Mouse (Mus musculus): ENCODE data around the gene Shank3. TPM values are rescaled to one million over a fixed set of nuclear protein-coding genes. Genes with fewer than 3 reads are reported as not detected.

Shank3 gene
- 0.32 TPM for polyA plus RNA-seq (2014; fragmentation: Illumina TruSeq; extraction: RNeasy Lipid Tissue Mini Kit (QIAGEN cat#74804); ENCODE audit: low read depth, low replicate concordance)

DNA sequence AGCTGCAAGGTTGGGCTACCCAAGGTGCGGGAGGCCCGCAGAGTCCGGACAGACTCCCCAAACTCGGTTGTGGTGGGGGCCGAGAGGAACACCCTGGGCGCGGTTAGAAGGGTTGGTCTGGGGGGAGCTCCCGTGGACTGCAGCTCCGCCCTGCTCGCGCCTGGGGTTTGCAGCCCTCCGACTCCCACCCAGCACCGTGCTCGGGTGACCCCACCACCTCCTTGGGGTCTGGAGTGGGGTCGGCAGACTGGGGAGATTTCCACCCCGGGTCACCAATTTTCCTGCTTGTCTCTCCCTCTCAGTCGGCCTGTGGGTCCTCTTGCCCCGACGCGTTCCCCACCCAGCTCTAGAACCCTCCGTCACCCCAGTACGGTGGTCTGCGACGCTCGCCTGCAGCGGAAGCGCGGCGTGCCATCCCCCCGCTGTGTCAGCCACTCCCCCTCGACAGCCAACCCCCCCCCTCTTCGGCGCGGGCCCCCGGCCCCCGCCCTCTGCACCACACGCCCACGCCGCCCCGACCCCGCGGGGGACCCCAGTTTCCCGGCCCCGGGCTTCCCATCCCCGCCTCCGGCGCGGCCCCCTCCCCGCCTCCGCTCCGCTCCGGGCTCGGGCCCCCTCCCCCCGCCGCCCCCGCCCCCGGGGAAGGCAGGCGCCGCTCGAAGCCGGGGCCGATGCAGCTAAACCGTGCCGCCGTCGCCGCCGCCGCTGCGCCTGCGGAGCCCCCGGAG is at the start of gene Shank3:
Gene Shank3, plus strand, starts transcription at position 663 of the 728 bp plus-strand sequence.

DNA sequence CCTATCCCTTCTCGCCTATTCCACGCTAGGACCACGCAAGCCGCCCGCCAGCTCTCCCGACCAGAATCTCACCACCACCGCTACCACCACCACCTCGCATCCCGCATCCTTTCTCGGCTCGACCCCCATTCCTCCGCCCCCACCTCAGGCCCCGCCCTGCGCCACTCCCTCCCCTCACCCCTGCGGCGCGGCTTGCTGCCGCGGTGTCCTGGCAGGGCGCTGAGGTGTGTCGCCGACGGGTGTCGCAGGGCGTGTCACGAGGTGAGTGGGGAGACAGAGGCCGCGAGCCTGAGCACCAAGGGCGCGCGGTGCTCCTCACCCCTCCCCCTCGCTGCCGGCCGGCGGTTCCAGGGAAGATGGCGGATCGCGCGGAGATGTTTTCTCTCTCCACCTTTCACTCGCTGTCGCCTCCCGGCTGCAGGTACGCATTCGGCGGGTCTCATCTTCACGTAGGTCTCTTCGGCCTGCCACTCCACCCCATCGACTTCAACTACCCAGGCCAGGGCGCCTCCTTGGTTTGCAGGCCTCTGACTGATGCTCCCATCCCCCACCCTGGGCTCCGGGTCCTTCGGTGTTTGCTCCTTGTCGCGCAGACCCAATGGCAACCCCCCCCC is 45.5 kb upstream of the Shank3 start, which contains the start of gene Mapk8ip2:
Gene Mapk8ip2, plus strand, starts transcription at position 49 of the 614 bp plus-strand sequence.

DNA sequence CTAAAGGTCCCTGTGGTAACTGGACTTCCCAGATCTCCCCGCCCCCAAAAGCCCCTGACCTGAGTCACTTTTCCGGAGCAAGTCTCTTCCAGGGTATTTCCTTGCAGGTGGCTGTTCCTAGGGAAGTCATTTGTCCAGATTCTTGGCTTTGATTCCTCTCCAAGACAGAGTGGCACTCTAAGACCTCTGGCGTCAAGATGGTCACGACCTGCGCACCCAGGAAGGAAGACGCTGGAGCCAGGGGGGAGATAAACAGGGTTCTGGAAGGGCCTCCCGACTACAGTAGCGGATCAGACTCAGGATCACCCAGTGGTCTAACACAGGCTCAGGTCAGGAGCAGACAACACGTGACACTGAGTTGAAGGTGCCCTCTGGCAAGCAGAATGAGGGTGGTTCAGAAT is 22.3 kb upstream of the Shank3 start, which contains the start of gene Arsa:
Gene Arsa, minus strand, starts transcription at position 335 of the 401 bp plus-strand sequence.

DNA sequence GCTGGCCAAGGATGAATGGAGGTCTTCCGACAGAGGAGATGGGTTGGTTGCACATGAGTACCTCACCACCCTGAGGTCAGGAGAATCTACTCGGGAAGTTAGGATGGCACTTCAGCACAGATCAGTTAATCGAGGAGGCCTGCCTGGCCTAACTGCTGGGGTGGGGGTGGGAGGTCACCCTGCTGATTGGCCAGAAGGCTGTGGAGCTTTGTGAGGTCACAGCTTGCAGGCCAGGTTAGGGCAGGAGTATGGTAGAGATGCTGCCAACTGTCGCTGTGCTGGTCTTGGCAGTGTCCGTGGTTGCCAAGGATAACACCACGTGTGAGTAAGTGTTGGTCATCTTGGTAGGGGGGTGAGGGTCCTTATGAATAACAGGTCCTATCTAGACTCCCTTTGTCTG is 68.7 kb downstream of the Shank3 start, which contains the start of gene Acr:
Gene Acr, plus strand, starts transcription at position 213 of the 400 bp plus-strand sequence.

DNA sequence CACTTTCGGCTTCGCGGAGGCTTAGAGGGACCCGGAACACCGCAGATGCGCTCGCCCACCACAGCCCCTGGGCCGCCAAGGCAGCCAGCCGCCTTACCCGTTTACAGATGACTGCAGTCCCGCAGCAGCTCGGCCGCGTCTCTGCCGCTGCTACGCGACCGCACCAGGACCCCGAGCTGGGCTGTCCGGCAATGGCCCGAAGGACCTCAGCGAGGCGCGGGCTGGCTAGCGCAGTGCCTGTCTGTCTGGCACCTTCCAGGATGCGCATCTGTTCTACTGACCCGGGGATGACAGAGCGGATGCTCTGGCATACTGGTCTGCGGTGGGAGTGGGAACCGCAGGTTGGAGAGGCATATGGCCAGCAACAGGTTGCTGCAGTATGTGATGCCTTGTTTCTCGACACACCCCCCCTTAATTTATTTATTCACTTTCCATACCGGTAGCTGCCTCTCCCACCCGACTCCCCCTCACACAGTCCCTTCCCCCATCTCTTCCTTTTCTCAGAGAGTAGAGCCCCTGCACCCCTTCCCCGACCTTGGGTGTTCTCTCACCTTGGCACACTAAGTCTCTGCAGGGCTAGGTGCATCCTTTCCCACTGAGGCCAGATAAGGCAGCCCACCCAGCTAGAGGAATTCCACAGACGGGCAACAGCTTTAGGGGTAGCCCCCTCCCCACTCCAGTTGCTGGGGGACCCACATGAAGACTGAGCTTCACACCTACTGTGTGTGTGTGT is 92.5 kb downstream of the Shank3 start, which contains the start of gene Rabl2:
Gene Rabl2, minus strand, starts transcription at position 201 of the 733 bp plus-strand sequence.

Other genes starting within 250 kb of the Shank3 start
- 2.2 TPM for gene Sbf1, start 184.3 kb upstream of the Shank3 start, polyA plus RNA-seq (2014; fragmentation: Illumina TruSeq; extraction: RNeasy Lipid Tissue Mini Kit (QIAGEN cat#74804); ENCODE audit: low read depth, low replicate concordance)
- gene Adm2, start 176.9 kb upstream of the Shank3 start, polyA plus RNA-seq (2014; fragmentation: Illumina TruSeq; extraction: RNeasy Lipid Tissue Mini Kit (QIAGEN cat#74804); ENCODE audit: low read depth, low replicate concordance): not detected
- not detected for gene Miox, start 165.2 kb upstream of the Shank3 start, polyA plus RNA-seq (2014; fragmentation: Illumina TruSeq; extraction: RNeasy Lipid Tissue Mini Kit (QIAGEN cat#74804); ENCODE audit: low read depth, low replicate concordance)
- 0.72 TPM for gene Lmf2, start 144.0 kb upstream of the Shank3 start, polyA plus RNA-seq (2014; fragmentation: Illumina TruSeq; extraction: RNeasy Lipid Tissue Mini Kit (QIAGEN cat#74804); ENCODE audit: low read depth, low replicate concordance)
- 9.0 TPM for gene Ncaph2, start 143.9 kb upstream of the Shank3 start, polyA plus RNA-seq (2014; fragmentation: Illumina TruSeq; extraction: RNeasy Lipid Tissue Mini Kit (QIAGEN cat#74804); ENCODE audit: low read depth, low replicate concordance)
- gene Sco2, start 125.8 kb upstream of the Shank3 start, polyA plus RNA-seq (2014; fragmentation: Illumina TruSeq; extraction: RNeasy Lipid Tissue Mini Kit (QIAGEN cat#74804); ENCODE audit: low read depth, low replicate concordance): 5.9 TPM
- 2.1 TPM for gene Tymp, start 122.6 kb upstream of the Shank3 start, polyA plus RNA-seq (2014; fragmentation: Illumina TruSeq; extraction: RNeasy Lipid Tissue Mini Kit (QIAGEN cat#74804); ENCODE audit: low read depth, low replicate concordance)
- not detected for gene Odf3b, start 120.3 kb upstream of the Shank3 start, polyA plus RNA-seq (2014; fragmentation: Illumina TruSeq; extraction: RNeasy Lipid Tissue Mini Kit (QIAGEN cat#74804); ENCODE audit: low read depth, low replicate concordance)
- not detected for gene Klhdc7b, start 114.7 kb upstream of the Shank3 start, polyA plus RNA-seq (2014; fragmentation: Illumina TruSeq; extraction: RNeasy Lipid Tissue Mini Kit (QIAGEN cat#74804); ENCODE audit: low read depth, low replicate concordance)
- gene Syce3, start 89.1 kb upstream of the Shank3 start, polyA plus RNA-seq (2014; fragmentation: Illumina TruSeq; extraction: RNeasy Lipid Tissue Mini Kit (QIAGEN cat#74804); ENCODE audit: low read depth, low replicate concordance): not detected
- gene Cpt1b, start 73.8 kb upstream of the Shank3 start, polyA plus RNA-seq (2014; fragmentation: Illumina TruSeq; extraction: RNeasy Lipid Tissue Mini Kit (QIAGEN cat#74804); ENCODE audit: low read depth, low replicate concordance): 0.61 TPM
- gene C730034F03Rik, start 70.0 kb upstream of the Shank3 start, polyA plus RNA-seq (2014; fragmentation: Illumina TruSeq; extraction: RNeasy Lipid Tissue Mini Kit (QIAGEN cat#74804); ENCODE audit: low read depth, low replicate concordance): 2.3 TPM
- not detected for gene Gm44502, start 69.9 kb upstream of the Shank3 start, polyA plus RNA-seq (2014; fragmentation: Illumina TruSeq; extraction: RNeasy Lipid Tissue Mini Kit (QIAGEN cat#74804); ENCODE audit: low read depth, low replicate concordance)
- gene Chkb, start 69.7 kb upstream of the Shank3 start, polyA plus RNA-seq (2014; fragmentation: Illumina TruSeq; extraction: RNeasy Lipid Tissue Mini Kit (QIAGEN cat#74804); ENCODE audit: low read depth, low replicate concordance): 55.7 TPM
- not detected for gene Mapk8ip2, start 45.7 kb upstream of the Shank3 start, polyA plus RNA-seq (2014; fragmentation: Illumina TruSeq; extraction: RNeasy Lipid Tissue Mini Kit (QIAGEN cat#74804); ENCODE audit: low read depth, low replicate concordance)
- 3.4 TPM for gene Arsa, start 22.2 kb upstream of the Shank3 start, polyA plus RNA-seq (2014; fragmentation: Illumina TruSeq; extraction: RNeasy Lipid Tissue Mini Kit (QIAGEN cat#74804); ENCODE audit: low read depth, low replicate concordance)
- gene Acr, start 68.7 kb downstream of the Shank3 start, polyA plus RNA-seq (2014; fragmentation: Illumina TruSeq; extraction: RNeasy Lipid Tissue Mini Kit (QIAGEN cat#74804); ENCODE audit: low read depth, low replicate concordance): not detected
- gene Rabl2, start 92.3 kb downstream of the Shank3 start, polyA plus RNA-seq (2014; fragmentation: Illumina TruSeq; extraction: RNeasy Lipid Tissue Mini Kit (QIAGEN cat#74804); ENCODE audit: low read depth, low replicate concordance): 3.1 TPM

Data from liver, adult 10 weeks (tissue).